Mouse (Mus musculus): ENCODE measurements around the gene Cpeb2.

The Cpeb2 gene

GRCm38 (mm10) chr5:43309961-43310360 is 77.0 kb downstream of the Cpeb2 start:
- DNase-seq (ENCODE audit: extremely low read depth, low read depth, low spot score): no peak

- DNase-seq (ENCODE audit: extremely low read depth, low read depth, low spot score): no peak
Observed at GRCm38 (mm10) chr5:43324311-43324862, 91.4 kb downstream of the Cpeb2 start.

- no peak for DNase-seq (ENCODE audit: extremely low read depth, low read depth, low spot score)
Observed at GRCm38 (mm10) chr5:43325561-43325960, 92.6 kb downstream of the Cpeb2 start.

- no peak for DNase-seq (ENCODE audit: extremely low read depth, low read depth, low spot score)
Observed at GRCm38 (mm10) chr5:43328579-43328978, 95.6 kb downstream of the Cpeb2 start.

- DNase-seq (ENCODE audit: extremely low read depth, low read depth, low spot score): no peak
Observed at GRCm38 (mm10) chr5:43330260-43330659, 97.3 kb downstream of the Cpeb2 start.

GRCm38 (mm10) chr5:43334469-43334868 is 101.5 kb downstream of the Cpeb2 start:
- no peak for DNase-seq (ENCODE audit: extremely low read depth, low read depth, low spot score)

- no peak for DNase-seq (ENCODE audit: extremely low read depth, low read depth, low spot score)
Observed at GRCm38 (mm10) chr5:43337212-43337611, 104.2 kb downstream of the Cpeb2 start.

- no peak for DNase-seq (ENCODE audit: extremely low read depth, low read depth, low spot score)
Observed at GRCm38 (mm10) chr5:43338771-43339475, 106.0 kb downstream of the Cpeb2 start.
